Mouse (Mus musculus) bone marrow macrophage, adult 2 months (primary cell): ENCODE measurements around the gene Nr6a1. TPM values are rescaled to one million over a fixed set of nuclear protein-coding genes. Genes with fewer than 3 reads are reported as not detected.

Experiments
- H3K27ac ChIP-seq: 2 replicates; pipeline ENCODE4 v1.5.1; 2012; ENCODE audit warnings: low read depth, low read length; ENCODE audit not compliant: insufficient read depth
- H3K4me1 ChIP-seq: 2 replicates; pipeline ENCODE4 v1.6.1; 2012; ENCODE audit warnings: low read length; ENCODE audit not compliant: control insufficient read depth, insufficient read depth
- H3K4me3 ChIP-seq: 2 replicates; pipeline ENCODE4 v1.5.1; 2012; ENCODE audit warnings: mild to moderate bottlenecking, low read length, moderate library complexity; ENCODE audit not compliant: insufficient read depth
- CTCF ChIP-seq: IDR thresholded peaks from 2 replicates; pipeline ENCODE4 v1.5.1; 2012; ENCODE audit warnings: low read depth, mild to moderate bottlenecking, low read length, moderate library complexity
- POLR2A ChIP-seq: IDR thresholded peaks from 2 replicates; pipeline ENCODE4 v1.6.1; 2012; ENCODE audit warnings: mild to moderate bottlenecking, low read depth, low read length, borderline replicate concordance
- polyA plus RNA-seq: library from polyadenylated mRNA; stranded (reverse); fragments of >200 nt; gene quantifications from 2 replicates; pipeline ENCODE4 v1.2.4, GENCODE M21; 2012; ENCODE audit not compliant: missing spikeins, insufficient read depth, insufficient read length

Gene Nr6a1
- polyA plus RNA-seq, 1 experiment, result 3.2 TPM

GRCm38 (mm10) chr2:38722076-38722475 is 205.4 kb downstream of the Nr6a1 start:
- no peak overlapping the region for H3K27ac ChIP-seq
- peaks cover 4% of the 10 kb centered on the region for H3K4me1 ChIP-seq
- TF ChIP-seq CTCF (no peak), POLR2A (no peak)
- H3K4me3 ChIP-seq, result no peak overlapping the region

GRCm38 (mm10) chr2:38720661-38721060 is 206.8 kb downstream of the Nr6a1 start:
- H3K27ac ChIP-seq, result no peak overlapping the region
- TF ChIP-seq CTCF (no peak), POLR2A (no peak)

GRCm38 (mm10) chr2:38719354-38719753 is 208.1 kb downstream of the Nr6a1 start:
- Histone ChIP-seq H3K27ac (no peak overlapping the region), H3K4me1 (peaks cover 4% of the 10 kb centered on the region), H3K4me3 (no peak overlapping the region)
- TF ChIP-seq POLR2A, result no peak
- no peak for TF ChIP-seq CTCF

More at GRCm38 (mm10) chr2:38720661-38721060, 206.8 kb downstream of the Nr6a1 start:
- Histone ChIP-seq H3K4me3 (no peak overlapping the region), H3K4me1 (peaks cover 4% of the 10 kb centered on the region)

- Histone ChIP-seq H3K4me1 (peaks cover 4% of the 10 kb centered on the region), H3K27ac (no peak overlapping the region), H3K4me3 (no peak overlapping the region)
- TF ChIP-seq CTCF (no peak), POLR2A (no peak)
Observed at GRCm38 (mm10) chr2:38718676-38719075, 208.8 kb downstream of the Nr6a1 start.

- TF ChIP-seq CTCF, result no peak
- TF ChIP-seq POLR2A, result no peak
- H3K4me1 ChIP-seq, result peaks cover 4% of the 10 kb centered on the region
- no peak overlapping the region for H3K27ac ChIP-seq
- no peak overlapping the region for H3K4me3 ChIP-seq
Observed at GRCm38 (mm10) chr2:38717436-38717835, 210.1 kb downstream of the Nr6a1 start.

- TF ChIP-seq POLR2A, result no peak
- TF ChIP-seq CTCF, result no peak
- Histone ChIP-seq H3K27ac (no peak within 1 kb of the TSS), H3K4me3 (no peak within 1 kb of the TSS), H3K4me1 (peaks cover 4% of the 10 kb centered on the region)
Observed at GRCm38 (mm10) chr2:38714324-38714723, 213.2 kb downstream of the Nr6a1 start, which contains the start of gene Nr5a1. Gene Nr5a1, minus strand, starts transcription at chr2:38714542.

GRCm38 (mm10) chr2:38713596-38713995 is 213.9 kb downstream of the Nr6a1 start:
- H3K27ac ChIP-seq, result no peak overlapping the region
- no peak overlapping the region for H3K4me3 ChIP-seq
- TF ChIP-seq CTCF (no peak), POLR2A (no peak)
- H3K4me1 ChIP-seq, result peaks cover 4% of the 10 kb centered on the region

GRCm38 (mm10) chr2:38712769-38713125 is 214.7 kb downstream of the Nr6a1 start:
- TF ChIP-seq POLR2A (no peak), CTCF (no peak)
- no peaks in the 10 kb centered on the region for H3K4me1 ChIP-seq
- H3K27ac ChIP-seq, result no peak overlapping the region
- no peak overlapping the region for H3K4me3 ChIP-seq

GRCm38 (mm10) chr2:38712076-38712768 is 215.3 kb downstream of the Nr6a1 start:
- Histone ChIP-seq H3K4me3 (peak overlapping the region; percentile 8; the same call in 1 of the 2 replicates), H3K27ac (no peak overlapping the region), H3K4me1 (no peaks in the 10 kb centered on the region)
- TF ChIP-seq POLR2A (no peak), CTCF (no peak)

- H3K4me1 ChIP-seq, result no peaks in the 10 kb centered on the region
- no peak overlapping the region for H3K27ac ChIP-seq
- no peak for TF ChIP-seq CTCF
- no peak for TF ChIP-seq POLR2A
- H3K4me3 ChIP-seq, result peak overlapping the region; percentile 8; the same call in 1 of the 2 replicates
Observed at GRCm38 (mm10) chr2:38711421-38711861, 216.0 kb downstream of the Nr6a1 start.
